In the genomic region with DNA sequence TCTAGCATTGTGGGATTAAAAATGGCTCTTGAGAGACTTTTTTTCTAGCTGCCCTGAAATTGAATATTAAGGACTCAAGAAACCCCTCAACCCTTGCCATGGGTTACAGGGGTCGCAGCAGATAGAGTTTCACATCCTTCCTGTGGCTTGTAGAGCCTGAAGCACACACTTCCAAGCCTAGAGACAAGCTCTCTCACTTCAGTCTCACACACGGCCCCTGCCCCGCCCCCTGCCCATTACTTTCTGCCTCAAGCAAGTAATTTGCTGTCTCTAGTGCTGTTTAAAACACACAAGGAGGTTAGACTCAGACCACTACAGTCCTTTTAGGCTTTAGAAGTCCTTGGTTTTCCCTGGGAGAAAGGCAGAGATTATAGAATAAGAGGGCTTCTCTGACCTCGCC, we compare ENCODE assay signal across 25 mouse cellular contexts. TPM values are rescaled to one million over a fixed set of nuclear protein-coding genes. Genes with fewer than 3 reads are reported as not detected.
DNase-seq lines count a peak whose midpoint lies in the region; ATAC-seq and TF ChIP-seq lines count a peak whose summit lies in the region.
"Had no signal": no experiment of that assay in that cellular context is flagged by ENCODE, and none has a peak within 500 bp of the region (broad histone marks: within the 10 kb centered on the region; RNA-seq: fewer than 3 reads in every experiment).

No protein-coding gene starts in this region.

- peaks cover 22% of the 10 kb centered on the region for H3K27me3 ChIP-seq in hindbrain, embryonic 10.5 days (ENCODE audit: insufficient read depth, poor library complexity, severe bottlenecking)
- 0 out of 2 replicates have a peak, but pooled peaks cover 8% of the 10 kb centered on the region for H3K27me3 ChIP-seq in hindbrain, postnatal 0 days (ENCODE audit: insufficient read depth, low read length)
- H3K27me3 ChIP-seq in kidney, postnatal 0 days (ENCODE audit: insufficient read depth, low read length): 0 out of 2 replicates have a peak, but pooled peaks cover 3% of the 10 kb centered on the region
- H3K27me3 ChIP-seq in embryonic facial prominence, embryonic 11.5 days (ENCODE audit: control insufficient read depth, insufficient read depth, low read length): no peaks in the 10 kb centered on the region
- H3K27me3 ChIP-seq in heart, adult 2 months (ENCODE audit: control insufficient read depth, insufficient read depth, low read length): no peaks in the 10 kb centered on the region
- H3K27me3 ChIP-seq: intestine, embryonic 15.5 days had no signal

- H3K4me1 ChIP-seq in hindbrain, embryonic 10.5 days (replicated peaks): peaks cover 23% of the 10 kb centered on the region
- H3K4me1 ChIP-seq in hindbrain, postnatal 0 days (ENCODE audit: insufficient read depth, low read length): 0 out of 2 replicates have a peak, but pooled peaks cover 5% of the 10 kb centered on the region
- H3K4me1 ChIP-seq in kidney, postnatal 0 days (replicated peaks; ENCODE audit: insufficient read depth, low read length): no peaks in the 10 kb centered on the region
- no peaks in the 10 kb centered on the region for H3K4me1 ChIP-seq in embryonic facial prominence, embryonic 11.5 days (ENCODE audit: control insufficient read depth, insufficient read depth, low read length)
- H3K4me1 ChIP-seq in heart, adult 2 months (ENCODE audit: control insufficient read depth, insufficient read depth, low read length): no peaks in the 10 kb centered on the region

- no peaks in the 10 kb centered on the region for H3K9me3 ChIP-seq in hindbrain, embryonic 10.5 days
- no peaks in the 10 kb centered on the region for H3K9me3 ChIP-seq in hindbrain, postnatal 0 days (ENCODE audit: low read length)
- no peaks in the 10 kb centered on the region for H3K9me3 ChIP-seq in kidney, postnatal 0 days (replicated peaks; ENCODE audit: low read length)
- H3K9me3 ChIP-seq in embryonic facial prominence, embryonic 11.5 days (replicated peaks; ENCODE audit: control insufficient read depth, low read length): no peaks in the 10 kb centered on the region
- H3K9me3 ChIP-seq: forebrain, embryonic 12.5 days; heart, embryonic 10.5 days; hindbrain, embryonic 13.5 days; intestine, embryonic 15.5 days had no signal

- TF ChIP-seq EP300 in heart, adult 2 months (IDR thresholded peaks at IDR 0.05; ENCODE audit: insufficient read depth, low read depth, low read length): no peak

- H3K9ac ChIP-seq in hindbrain, postnatal 0 days (replicated peaks; ENCODE audit: low read length): no peak overlapping the region
- H3K9ac ChIP-seq in kidney, postnatal 0 days (ENCODE audit: low read depth, low read length): no peak overlapping the region
- H3K9ac ChIP-seq in embryonic facial prominence, embryonic 11.5 days (replicated peaks; ENCODE audit: low read length): no peak overlapping the region
- no peak overlapping the region for H3K9ac ChIP-seq in heart, adult 2 months (ENCODE audit: low read depth, low read length)
- H3K9ac ChIP-seq: forebrain, embryonic 12.5 days; forebrain, postnatal 0 days; hindbrain, embryonic 13.5 days; intestine, embryonic 15.5 days had no signal

- H3K36me3 ChIP-seq in hindbrain, embryonic 10.5 days: no peaks in the 10 kb centered on the region
- H3K36me3 ChIP-seq in hindbrain, postnatal 0 days (ENCODE audit: insufficient read depth, low read length): no peaks in the 10 kb centered on the region
- H3K36me3 ChIP-seq in kidney, postnatal 0 days (ENCODE audit: insufficient read depth, low read length): no peaks in the 10 kb centered on the region
- no peaks in the 10 kb centered on the region for H3K36me3 ChIP-seq in embryonic facial prominence, embryonic 11.5 days (replicated peaks; ENCODE audit: control insufficient read depth, insufficient read depth, low read depth, low read length)
- no peaks in the 10 kb centered on the region for H3K36me3 ChIP-seq in heart, adult 2 months (ENCODE audit: control insufficient read depth, insufficient read depth, low read length)
- H3K36me3 ChIP-seq: forebrain, embryonic 12.5 days; heart, embryonic 10.5 days; hindbrain, embryonic 13.5 days; intestine, embryonic 15.5 days had no signal

- DNase-seq in hindbrain, embryonic 10.5 days (ENCODE audit: low spot score): peak; percentile 36
- no peak for DNase-seq in hindbrain, postnatal 0 days (ENCODE audit: low spot score)
- DNase-seq in kidney, postnatal 0 days (ENCODE audit: low spot score): peak; percentile 1
- no peak for DNase-seq in kidney, adult 9 months
- peak; percentile 57 for DNase-seq in embryo, embryonic 10.5 days (ENCODE audit: low spot score)
- DNase-seq in embryonic facial prominence, embryonic 11.5 days (ENCODE audit: low spot score): peak; percentile 67
- DNase-seq in heart, adult 2 months: no peak
- DNase-seq in spleen, adult 12 weeks (ENCODE audit: low spot score): no peak
- DNase-seq: adrenal gland, postnatal 10 days; cerebellum, adult 18-20 months; cerebellum, adult 9-11 months; cerebellum, postnatal 36 days; forebrain, postnatal 0 days; gastrocnemius, postnatal 14 days; heart, postnatal 10 days; heart, postnatal 4 days had no signal

- H3K4me2 ChIP-seq in hindbrain, postnatal 0 days (ENCODE audit: low read depth, low read length): no peak overlapping the region
- no peak overlapping the region for H3K4me2 ChIP-seq in kidney, postnatal 0 days (ENCODE audit: low read length)
- H3K4me2 ChIP-seq in embryonic facial prominence, embryonic 11.5 days (ENCODE audit: low read depth, low read length): no peak overlapping the region
- H3K4me2 ChIP-seq: forebrain, embryonic 12.5 days; hindbrain, embryonic 13.5 days; intestine, embryonic 15.5 days had no signal

- H3K27ac ChIP-seq in hindbrain, embryonic 10.5 days: no peak overlapping the region
- H3K27ac ChIP-seq in hindbrain, postnatal 0 days: no peak overlapping the region
- H3K27ac ChIP-seq in kidney, postnatal 0 days: no peak overlapping the region
- no peak overlapping the region for H3K27ac ChIP-seq in embryonic facial prominence, embryonic 11.5 days (replicated peaks; ENCODE audit: low read depth, low read length)
- no peak overlapping the region for H3K27ac ChIP-seq in heart, adult 2 months
- H3K27ac ChIP-seq: forebrain, embryonic 12.5 days; heart, embryonic 10.5 days; hindbrain, embryonic 13.5 days; intestine, embryonic 15.5 days had no signal

- intact Hi-C loops in heart, adult 2 months (cut with DNase I): no loop called here

- ATAC-seq in hindbrain, postnatal 0 days: no peak
- ATAC-seq in kidney, postnatal 0 days (replicated peaks; ENCODE audit: low FRiP score, low read depth): no peak
- 0 out of 2 replicates have a peak, but pooled peaks have one; percentile 58 for ATAC-seq in embryonic facial prominence, embryonic 11.5 days (replicated peaks; ENCODE audit: insufficient number of reproducible peaks, low FRiP score, low TSS enrichment, low read depth)
- ATAC-seq: forebrain, postnatal 0 days; intestine, embryonic 15.5 days had no signal

- no peak overlapping the region for H3K4me3 ChIP-seq in hindbrain, embryonic 10.5 days
- H3K4me3 ChIP-seq in hindbrain, postnatal 0 days (ENCODE audit: low read length): no peak overlapping the region
- H3K4me3 ChIP-seq in kidney, postnatal 0 days (replicated peaks; ENCODE audit: low read depth, low read length): no peak overlapping the region
- H3K4me3 ChIP-seq in embryonic facial prominence, embryonic 11.5 days (ENCODE audit: low read depth, low read length): no peak overlapping the region
- H3K4me3 ChIP-seq in heart, adult 2 months: no peak overlapping the region
- H3K4me3 ChIP-seq: forebrain, embryonic 12.5 days; heart, embryonic 10.5 days; hindbrain, embryonic 13.5 days; intestine, embryonic 15.5 days had no signal

- no peak for TF ChIP-seq POLR2A in heart, adult 2 months (IDR thresholded peaks at IDR 0.05; ENCODE audit: insufficient read depth, low read depth, low read length)

- no peak for TF ChIP-seq CTCF in hindbrain, postnatal 0 days (IDR thresholded peaks at IDR 0.05; ENCODE audit: low read depth)
- TF ChIP-seq CTCF in kidney, postnatal 0 days (IDR thresholded peaks at IDR 0.05; ENCODE audit: low read depth): no peak
- TF ChIP-seq CTCF in heart, adult 2 months (IDR thresholded peaks at IDR 0.05): no peak

- H3K79me2 ChIP-seq in heart, adult 2 months (replicated peaks; ENCODE audit: control insufficient read depth, insufficient read depth, low read length): no peaks in the 10 kb centered on the region

- WGBS in hindbrain, embryonic 10.5 days: 41% methylated on average over 4 of the region's 4 CpGs
- WGBS in hindbrain, postnatal 0 days: 52% methylated on average over 4 of the region's 4 CpGs
- 13% methylated on average over 4 of the region's 4 CpGs for WGBS in kidney, postnatal 0 days
- 14% methylated on average over 4 of the region's 4 CpGs for WGBS in embryonic facial prominence, embryonic 11.5 days
- 43% methylated on average over 4 of the region's 4 CpGs for WGBS in heart, adult 2 months

RNA-seq across cellular contexts. Expression of gene Npffr2, which starts 1.7 kb away (rescaled TPM):
- polyA plus RNA-seq in hindbrain, embryonic 10.5 days (2016; fragmentation: Nextera tagmentation; extraction: Ambion mirVana): 0.48 and 0.76 TPM in 2 replicates
- total RNA-seq in hindbrain, postnatal 0 days (2014; rRNA removed): 1.2 and 1.9 TPM in 2 replicates
- polyA plus RNA-seq in hindbrain, postnatal 0 days (2015; fragmentation: Nextera tagmentation; extraction: Ambion mirVana): 0.24 TPM in 1 of 2 replicates, not detected in the other
- polyA plus RNA-seq in kidney, postnatal 0 days (2015; fragmentation: Nextera tagmentation; extraction: Ambion mirVana): 0.11 TPM in 1 of 2 replicates, not detected in the other
- polyA plus RNA-seq in embryonic facial prominence, embryonic 11.5 days (2014; fragmentation: Nextera tagmentation; extraction: Ambion mirVana): 0.83 and 1.3 TPM in 2 replicates
- not detected for total RNA-seq in heart, adult 2 months (2021)
- not detected in 2 replicates for polyA plus RNA-seq in heart, adult 2 months (2012; rRNA removed)
- total RNA-seq: adrenal gland, postnatal 10 days; gastrocnemius, adult 18-20 months; gastrocnemius, postnatal 14 days; granulocyte monocyte progenitor cell, adult 5-6 weeks; heart, postnatal 10 days; heart, postnatal 4 days; MEL had no signal
- polyA plus RNA-seq: C2C12; heart, embryonic 14.5 days; intestine, embryonic 15.5 days had no signal

Comparison
In these comparisons a context has a peak if more than half of its experiments do, and no peak if none do; other contexts are left out.
1. DNase-seq: peak in hindbrain, embryonic 10.5 days (single experiment), kidney, postnatal 0 days (single experiment), embryo, embryonic 10.5 days (single experiment) and embryonic facial prominence, embryonic 11.5 days (single experiment); none in hindbrain, postnatal 0 days (single experiment), kidney, adult 9 months (single experiment), heart, adult 2 months (0 of 2) and spleen, adult 12 weeks (single experiment).